Mouse (Mus musculus) midbrain, embryonic 12.5 days (tissue): ENCODE measurements at regions not wholly inside any gene's neighbourhood (a gene's known extent, or its start where the extent isn't known, plus 50 kb on each side); places are given as distances from the start of the nearest gene placed in this dataset.

Source experiments
- ATAC-seq: fragments of 200-750 bp; cut with Nextera tagmentation; 2 replicates; pipeline ENCODE4 v1.8.0; 2017; ENCODE audit warnings: low read depth, moderate TSS enrichment, moderate library complexity; ENCODE audit not compliant: low FRiP score
- H3K27ac ChIP-seq: fragments of 300-500 bp; sonication (generic); replicated peaks from 2 replicates; pipeline ENCODE4 v1.5.1; 2016; ENCODE audit warnings: mild to moderate bottlenecking
- H3K27me3 ChIP-seq: fragments of 300-500 bp; sonication (generic); 2 replicates; pipeline ENCODE4 v1.6.1; 2016; ENCODE audit warnings: mild to moderate bottlenecking
- H3K36me3 ChIP-seq: fragments of 300-500 bp; sonication (generic); 2 replicates; pipeline ENCODE4 v1.6.1; 2016
- H3K4me1 ChIP-seq: fragments of 300-500 bp; sonication (generic); 2 replicates; pipeline ENCODE4 v1.6.1; 2016
- H3K4me2 ChIP-seq: fragments of 300-500 bp; sonication (generic); replicated peaks from 2 replicates; pipeline ENCODE4 v1.6.1; 2016; ENCODE audit warnings: mild to moderate bottlenecking, moderate library complexity
- H3K4me3 ChIP-seq: fragments of 300-500 bp; sonication (generic); 2 replicates; pipeline ENCODE4 v1.5.1; 2016; ENCODE audit warnings: mild to moderate bottlenecking
- H3K9ac ChIP-seq: fragments of 300-500 bp; sonication (generic); replicated peaks from 2 replicates; pipeline ENCODE4 v1.6.1; 2016; ENCODE audit warnings: mild to moderate bottlenecking, moderate library complexity
- H3K9me3 ChIP-seq: fragments of 300-500 bp; sonication (generic); 2 replicates; pipeline ENCODE4 v1.6.1; 2016; ENCODE audit warnings: mild to moderate bottlenecking
- WGBS: fragments of 180-500 bp; shearing (Covaris S2); methylation state at CpG from one replicate; pipeline ENCODE4 v1.1.7; 2016; 5-methylcytosine and 5-hydroxymethylcytosine counted together

DNA sequence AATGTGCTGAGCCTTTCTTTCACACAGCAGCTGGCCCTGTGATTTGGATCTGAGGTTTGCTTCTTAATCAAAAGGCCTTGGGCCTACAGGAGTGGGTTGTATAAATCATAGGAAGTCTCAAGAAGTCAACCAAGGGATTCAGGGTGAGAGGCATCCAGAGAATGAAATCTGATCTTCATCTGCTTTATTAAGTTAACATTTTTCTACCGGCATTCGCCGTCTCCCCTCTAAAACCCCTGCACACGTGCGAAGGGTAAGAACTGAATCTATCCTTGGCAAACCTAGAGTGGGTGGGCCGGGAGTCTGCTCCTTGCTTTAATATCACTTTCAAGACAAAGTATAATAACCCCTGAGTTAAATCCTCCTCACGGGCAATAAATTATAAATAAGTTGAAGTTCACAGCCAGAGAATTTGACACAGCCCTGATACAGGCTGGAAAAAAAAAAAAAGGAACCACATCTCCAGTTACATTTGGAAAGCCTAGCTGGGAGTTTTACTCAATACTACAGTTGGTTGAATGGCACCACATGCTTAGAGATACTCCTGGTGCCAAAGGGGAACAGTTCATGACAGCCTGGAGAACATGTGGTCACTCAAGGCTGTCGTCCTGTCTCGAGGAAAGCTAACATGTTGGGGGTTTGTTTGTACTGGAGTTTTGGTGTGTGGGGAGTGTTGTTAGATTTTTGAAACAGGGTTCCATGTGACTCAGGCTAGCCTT is 349.8 kb downstream of the Wdr11 start:
- H3K4me2 ChIP-seq = no peak overlapping the region
- WGBS = 83% methylated on average over 9 of the region's 9 CpGs
- no peaks in the 10 kb centered on the region for H3K9me3 ChIP-seq
- no peaks in the 10 kb centered on the region for H3K36me3 ChIP-seq
- H3K9ac ChIP-seq = no peak overlapping the region
- ATAC-seq = no peak
- H3K27me3 ChIP-seq = no peaks in the 10 kb centered on the region
- no peak overlapping the region for H3K4me3 ChIP-seq
- no peaks in the 10 kb centered on the region for H3K4me1 ChIP-seq
- no peak overlapping the region for H3K27ac ChIP-seq

DNA sequence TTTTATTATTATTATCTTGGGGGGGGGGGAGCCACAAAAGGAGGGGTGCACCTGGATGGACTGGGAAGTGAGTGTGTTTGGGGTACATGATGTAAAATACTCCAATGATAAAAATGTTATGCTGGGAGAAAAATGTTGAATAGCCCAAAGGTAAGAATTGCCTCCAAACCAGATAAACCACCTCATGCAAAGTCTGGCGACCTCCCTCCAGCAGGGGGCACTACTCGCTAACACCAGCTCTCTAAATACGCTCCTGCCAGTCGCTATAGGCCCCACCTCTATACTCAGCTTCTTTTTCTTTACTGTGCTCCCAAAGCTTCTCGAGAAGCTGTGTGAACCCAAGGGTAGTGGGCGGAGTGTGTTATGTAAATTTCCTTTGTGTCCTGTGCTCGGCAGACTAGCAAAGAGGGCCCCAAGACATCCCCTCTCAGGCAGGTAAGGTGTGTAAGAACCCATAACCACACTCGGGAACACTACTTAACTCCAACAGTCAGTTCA is 357.0 kb downstream of the Wdr11 start:
- WGBS = 74% methylated on average over 8 of the region's 8 CpGs

DNA sequence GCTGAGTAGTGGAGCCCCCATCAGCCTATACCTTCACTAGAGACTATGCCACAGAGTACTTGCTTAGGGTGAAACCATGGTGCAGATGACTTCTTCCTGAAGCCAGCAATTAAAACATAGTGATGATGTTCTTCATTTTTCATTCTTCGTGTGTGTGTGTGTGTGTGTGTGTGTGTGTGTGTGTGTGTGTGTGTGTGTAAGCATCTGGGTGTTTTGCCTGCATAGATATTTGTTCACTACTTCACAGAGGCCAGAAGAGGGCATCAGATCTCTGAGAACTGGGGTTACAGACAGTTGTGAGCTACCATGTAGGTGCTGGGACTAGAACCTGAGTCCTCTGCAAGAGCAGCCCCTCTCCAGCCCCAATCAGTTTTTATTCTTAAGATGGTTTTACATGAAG is 358.8 kb downstream of the Wdr11 start:
- peaks cover 2% of the 10 kb centered on the region; the same call in 1 of the 2 replicates for H3K27me3 ChIP-seq
- no peak overlapping the region for H3K4me3 ChIP-seq
- ATAC-seq = no peak
- H3K9me3 ChIP-seq = no peaks in the 10 kb centered on the region
- WGBS = 96% methylated on average over 1 of the region's 1 CpGs
- no peaks in the 10 kb centered on the region for H3K4me1 ChIP-seq
- no peaks in the 10 kb centered on the region for H3K36me3 ChIP-seq
- H3K4me2 ChIP-seq = no peak overlapping the region
- H3K9ac ChIP-seq = no peak overlapping the region
- H3K27ac ChIP-seq = no peak overlapping the region

More for the DNA sequence above, 357.0 kb downstream of the Wdr11 start:
- H3K9ac ChIP-seq = no peak overlapping the region
- H3K4me3 ChIP-seq = no peak overlapping the region
- H3K27me3 ChIP-seq = peaks cover 2% of the 10 kb centered on the region; the same call in 1 of the 2 replicates
- no peaks in the 10 kb centered on the region for H3K9me3 ChIP-seq
- no peak for ATAC-seq
- H3K4me2 ChIP-seq = no peak overlapping the region
- H3K27ac ChIP-seq = no peak overlapping the region
- no peaks in the 10 kb centered on the region for H3K4me1 ChIP-seq
- H3K36me3 ChIP-seq = no peaks in the 10 kb centered on the region

DNA sequence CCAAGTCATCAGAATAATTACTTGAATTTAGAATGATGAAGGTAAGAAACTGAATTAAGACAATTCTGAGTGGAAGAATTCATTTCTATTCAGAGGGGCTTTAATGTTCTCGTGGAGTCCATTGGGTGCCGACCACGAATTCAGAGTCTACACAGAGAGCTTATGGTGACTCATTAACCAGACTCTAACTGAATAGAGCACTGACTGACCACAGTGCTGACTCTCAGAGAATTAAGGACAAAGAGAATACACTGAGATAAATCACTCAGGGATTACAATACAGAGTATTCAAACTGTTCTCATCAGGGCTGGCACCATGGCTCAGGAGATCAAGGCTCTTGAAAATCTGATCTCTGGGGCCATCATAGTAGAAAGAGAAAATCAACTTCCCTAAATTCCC is 366.7 kb downstream of the Wdr11 start:
- 30% methylated on average over 3 of the region's 3 CpGs for WGBS
- no peak for ATAC-seq
- Histone ChIP-seq H3K27ac (no peak overlapping the region), H3K27me3 (no peaks in the 10 kb centered on the region), H3K9me3 (no peaks in the 10 kb centered on the region), H3K4me3 (no peak overlapping the region), H3K4me2 (no peak overlapping the region), H3K4me1 (no peaks in the 10 kb centered on the region), H3K9ac (no peak overlapping the region), H3K36me3 (no peaks in the 10 kb centered on the region)

DNA sequence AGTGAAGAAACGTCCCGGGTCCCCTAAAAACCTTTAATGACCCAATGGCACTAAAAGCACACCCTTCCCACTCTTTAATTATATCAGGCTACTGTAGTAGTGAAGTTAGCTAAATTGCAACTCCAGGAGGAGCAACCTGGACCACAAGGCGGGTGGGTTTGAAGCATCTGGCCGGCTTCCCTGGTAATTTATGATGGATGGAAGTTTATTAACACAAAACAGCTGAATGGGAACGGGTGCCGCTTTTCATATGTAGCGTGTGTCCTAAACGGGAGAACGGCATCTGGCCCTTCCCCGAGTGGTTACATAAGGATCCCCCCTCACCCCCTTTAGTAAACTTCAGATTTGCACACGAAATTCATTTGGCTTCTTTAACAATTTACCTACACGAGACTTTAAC is 370.9 kb downstream of the Wdr11 start:
- Histone ChIP-seq H3K4me1 (no peaks in the 10 kb centered on the region), H3K27ac (no peak overlapping the region), H3K27me3 (no peaks in the 10 kb centered on the region), H3K4me2 (no peak overlapping the region), H3K9me3 (no peaks in the 10 kb centered on the region), H3K9ac (no peak overlapping the region), H3K4me3 (no peak overlapping the region), H3K36me3 (no peaks in the 10 kb centered on the region)
- ATAC-seq = no peak
- 73% methylated on average over 12 of the region's 12 CpGs for WGBS

DNA sequence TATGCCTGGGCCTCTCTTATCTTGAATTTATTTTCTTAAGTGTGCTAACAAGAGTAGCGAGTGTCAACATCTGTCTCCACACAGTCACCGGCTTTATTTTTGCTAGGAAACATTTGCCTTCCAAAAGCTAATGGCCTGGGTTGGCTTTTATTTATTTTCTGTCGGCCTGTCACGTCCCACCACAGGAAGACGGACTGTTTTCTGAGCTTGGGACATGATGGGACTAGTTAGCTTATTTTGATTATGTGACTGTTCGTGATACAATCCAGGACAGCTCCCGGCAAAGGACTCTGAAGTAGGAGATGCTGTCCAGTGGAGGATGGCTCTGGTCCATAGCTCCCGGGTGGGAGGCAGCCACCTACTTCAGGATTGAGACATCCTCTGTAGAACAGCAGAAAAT is 372.5 kb downstream of the Wdr11 start:
- Histone ChIP-seq H3K4me1 (no peaks in the 10 kb centered on the region), H3K4me3 (no peak overlapping the region), H3K9me3 (no peaks in the 10 kb centered on the region), H3K4me2 (no peak overlapping the region), H3K36me3 (no peaks in the 10 kb centered on the region), H3K27me3 (no peaks in the 10 kb centered on the region), H3K9ac (no peak overlapping the region), H3K27ac (no peak overlapping the region)
- ATAC-seq = no peak
- 87% methylated on average over 8 of the region's 8 CpGs for WGBS

DNA sequence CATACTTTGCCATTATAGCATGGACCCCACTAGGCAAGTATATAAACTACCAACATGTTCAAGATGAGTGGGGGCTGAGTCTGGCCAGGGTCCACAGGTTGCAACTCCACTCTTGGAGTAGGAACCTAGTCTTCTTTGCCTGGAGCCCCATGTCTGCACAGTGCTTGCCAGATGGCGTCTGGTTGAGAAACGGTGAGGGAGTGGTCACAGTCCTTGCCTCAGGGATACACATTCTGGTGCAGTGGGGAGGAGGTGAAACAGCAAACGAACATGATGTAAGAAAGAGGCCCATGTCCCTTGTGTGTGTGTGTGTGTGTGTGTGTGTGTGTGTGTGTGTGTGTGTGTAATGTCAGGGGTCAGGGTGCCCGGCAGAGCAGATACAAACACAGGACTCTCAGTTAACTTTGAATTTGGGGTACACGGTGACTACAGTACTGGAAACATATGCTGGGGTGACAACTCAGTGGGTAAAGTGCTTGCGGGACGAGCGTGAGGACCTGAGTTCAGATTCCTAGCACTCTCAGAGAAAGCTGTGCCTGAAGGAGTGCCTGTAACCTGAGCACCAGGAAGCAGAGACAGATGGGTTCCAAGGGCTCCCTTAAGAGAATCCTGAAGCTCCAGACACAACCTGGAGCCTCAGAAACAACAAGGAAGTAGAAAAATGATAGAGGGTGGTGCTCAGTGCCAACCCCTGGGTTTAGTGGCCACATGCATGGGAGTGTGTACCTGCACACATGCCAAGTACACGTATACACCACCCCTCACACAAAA is 373.8 kb downstream of the Wdr11 start:
- Histone ChIP-seq H3K4me2 (no peak overlapping the region), H3K9me3 (no peaks in the 10 kb centered on the region), H3K4me1 (no peaks in the 10 kb centered on the region), H3K4me3 (no peak overlapping the region), H3K9ac (no peak overlapping the region), H3K36me3 (no peaks in the 10 kb centered on the region), H3K27me3 (no peaks in the 10 kb centered on the region), H3K27ac (no peak overlapping the region)
- no peak for ATAC-seq
- 87% methylated on average over 9 of the region's 9 CpGs for WGBS

DNA sequence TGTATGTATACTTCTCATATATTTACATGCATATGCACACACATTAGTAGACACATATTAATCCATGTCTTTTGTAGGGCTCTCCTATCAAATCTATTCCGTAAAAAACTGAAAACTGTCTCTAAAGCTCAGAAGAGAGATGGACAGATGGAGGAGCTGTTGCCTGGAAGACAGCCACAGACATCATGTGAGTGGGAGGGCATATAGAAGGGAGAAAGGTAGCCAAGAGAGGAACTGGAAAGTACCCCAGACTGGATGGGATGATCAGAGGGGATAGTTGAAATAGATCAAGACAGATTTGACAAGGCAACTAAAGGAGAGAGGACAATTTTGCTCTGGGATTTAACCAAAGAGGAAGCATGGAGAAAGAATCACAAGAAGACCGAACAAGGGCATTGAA is 375.1 kb downstream of the Wdr11 start:
- H3K9ac ChIP-seq = no peak overlapping the region
- no peaks in the 10 kb centered on the region for H3K4me1 ChIP-seq
- no peaks in the 10 kb centered on the region for H3K27me3 ChIP-seq
- ATAC-seq = no peak
- no peak overlapping the region for H3K27ac ChIP-seq
- H3K36me3 ChIP-seq = no peaks in the 10 kb centered on the region
- WGBS = 93% methylated on average over 2 of the region's 2 CpGs
- no peak overlapping the region for H3K4me2 ChIP-seq
- no peaks in the 10 kb centered on the region for H3K9me3 ChIP-seq
- no peak overlapping the region for H3K4me3 ChIP-seq

DNA sequence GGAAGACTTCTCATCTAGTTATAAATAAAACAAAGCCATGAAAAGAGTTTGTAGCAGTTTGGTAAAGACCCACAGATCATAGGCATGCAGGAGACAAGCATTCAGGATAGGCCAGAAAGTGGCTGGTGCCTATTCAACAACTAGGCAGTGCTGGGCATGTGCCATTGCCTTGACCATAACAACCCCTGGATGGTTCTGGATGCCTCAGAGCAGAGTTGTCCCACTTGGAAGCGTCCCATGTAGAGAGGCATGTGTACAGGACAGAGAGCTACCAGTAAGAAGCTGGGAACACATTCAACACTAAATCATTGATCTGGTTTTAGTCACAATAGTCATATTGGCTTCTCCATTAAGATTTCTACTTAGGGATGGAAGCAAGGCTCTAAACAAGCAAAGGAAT is 378.5 kb downstream of the Wdr11 start:
- Histone ChIP-seq H3K27me3 (no peaks in the 10 kb centered on the region), H3K9ac (no peak overlapping the region), H3K27ac (no peak overlapping the region), H3K9me3 (no peaks in the 10 kb centered on the region), H3K4me1 (no peaks in the 10 kb centered on the region), H3K36me3 (no peaks in the 10 kb centered on the region), H3K4me2 (no peak overlapping the region), H3K4me3 (no peak overlapping the region)
- 92% methylated on average over 1 of the region's 1 CpGs for WGBS
- ATAC-seq = no peak

DNA sequence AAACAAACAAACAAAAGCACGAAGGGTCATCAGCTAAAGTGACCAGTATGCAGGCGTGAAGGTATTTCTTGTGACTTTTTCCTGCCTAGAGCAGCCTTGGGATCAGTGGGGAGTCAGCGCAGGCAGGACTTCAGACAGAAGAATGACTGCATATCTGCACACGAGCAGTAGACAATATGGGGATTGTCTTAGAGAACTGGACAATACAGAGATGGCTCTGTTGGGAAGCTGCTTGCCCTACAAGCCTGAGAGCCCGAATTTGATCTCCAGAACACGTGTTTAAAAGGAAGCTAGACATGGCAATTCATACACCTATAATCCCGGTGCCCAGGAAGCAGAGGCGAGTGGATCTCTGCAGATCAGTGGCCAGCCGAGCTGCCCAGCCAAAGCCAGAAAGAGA is 382.5 kb downstream of the Wdr11 start:
- Histone ChIP-seq H3K27me3 (no peaks in the 10 kb centered on the region), H3K9ac (no peak overlapping the region), H3K4me3 (no peak overlapping the region), H3K4me1 (no peaks in the 10 kb centered on the region), H3K27ac (no peak overlapping the region), H3K4me2 (no peak overlapping the region), H3K9me3 (no peaks in the 10 kb centered on the region), H3K36me3 (no peaks in the 10 kb centered on the region)
- no peak for ATAC-seq
- WGBS = 75% methylated on average over 9 of the region's 9 CpGs

DNA sequence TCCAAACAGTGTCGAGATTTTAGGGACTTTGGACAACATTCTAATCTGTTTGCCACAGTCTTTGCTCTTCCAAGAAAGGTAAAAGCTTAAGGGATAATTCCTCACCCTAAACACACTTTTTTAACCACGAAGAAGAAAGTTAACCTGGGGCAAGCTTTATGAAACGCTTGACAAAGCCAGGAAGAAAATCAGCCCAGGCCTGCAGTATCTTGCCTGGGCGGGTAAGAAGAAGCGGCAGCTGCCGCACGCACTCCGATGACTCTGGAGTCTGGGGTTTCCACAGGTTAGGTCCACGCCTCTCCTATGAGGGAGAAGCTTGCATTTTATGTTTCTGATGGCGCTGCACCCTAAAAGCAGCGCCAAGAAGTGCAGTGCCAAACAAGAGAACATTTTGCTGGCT is 383.2 kb downstream of the Wdr11 start:
- no peak overlapping the region for H3K9ac ChIP-seq
- H3K27ac ChIP-seq = no peak overlapping the region
- no peaks in the 10 kb centered on the region for H3K27me3 ChIP-seq
- WGBS = 74% methylated on average over 11 of the region's 11 CpGs
- H3K9me3 ChIP-seq = no peaks in the 10 kb centered on the region
- ATAC-seq = no peak
- H3K4me1 ChIP-seq = no peaks in the 10 kb centered on the region
- H3K4me2 ChIP-seq = no peak overlapping the region
- H3K36me3 ChIP-seq = no peaks in the 10 kb centered on the region
- no peak overlapping the region for H3K4me3 ChIP-seq

DNA sequence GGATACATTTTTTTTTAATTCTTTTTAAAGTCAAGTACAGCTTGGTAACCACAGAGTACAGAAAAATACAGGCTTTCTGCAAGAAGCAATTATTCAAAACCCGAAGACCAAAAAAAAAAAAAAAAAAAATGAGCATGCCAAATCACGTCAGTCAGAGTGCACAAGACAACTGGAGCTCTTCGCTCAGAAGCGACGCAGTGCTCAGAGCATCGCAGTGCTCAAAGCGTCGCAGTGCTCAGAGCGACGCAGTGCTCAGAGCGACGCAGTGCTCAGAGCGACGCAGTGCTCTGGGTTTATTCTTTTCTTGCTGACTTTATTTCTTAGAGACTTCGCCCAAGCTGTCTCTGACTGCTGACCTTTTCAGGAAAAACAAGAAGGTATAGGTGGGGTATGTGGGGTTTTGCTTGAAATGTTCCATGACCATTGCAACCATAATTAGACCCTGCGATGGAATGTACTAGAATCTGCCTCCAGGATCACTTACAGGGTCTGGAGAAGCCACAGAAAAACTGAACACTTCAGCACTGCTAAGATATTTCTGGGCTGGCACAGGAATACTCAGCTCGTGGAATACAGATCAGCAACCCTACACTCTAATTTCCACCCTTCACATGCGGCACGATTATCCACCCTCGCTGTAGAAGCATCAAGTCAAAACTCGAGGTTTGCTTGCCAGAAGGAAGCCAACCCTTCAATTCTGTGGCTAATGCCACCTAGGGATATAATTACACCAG is 384.3 kb downstream of the Wdr11 start:
- Histone ChIP-seq H3K4me1 (no peaks in the 10 kb centered on the region), H3K27me3 (no peaks in the 10 kb centered on the region), H3K4me3 (no peak overlapping the region), H3K27ac (no peak overlapping the region), H3K9me3 (no peaks in the 10 kb centered on the region), H3K36me3 (no peaks in the 10 kb centered on the region), H3K4me2 (no peak overlapping the region), H3K9ac (no peak overlapping the region)
- 87% methylated on average over 21 of the region's 21 CpGs for WGBS
- no peak for ATAC-seq
